Mouse (Mus musculus) thymus, postnatal 10 days (tissue): ENCODE measurements around the gene Hist1h4h.
"Not testable (repeated sequence)": the region's sequence is repeated elsewhere in the genome, so short reads cannot be mapped to it uniquely, and the experiment has no call there.

ENCODE experiments used
- DNase-seq, 2 experiments: peaks; one replicate each; pipeline ENCODE4 v3.0.0; 2021; ENCODE audit warnings: low spot score in 2 of 2

Hist1h4h gene

GRCm38 (mm10) chr13:23575864-23576313 is 45.0 kb downstream of the Hist1h4h start:
- DNase-seq, result not testable (repeated sequence)

DNA sequence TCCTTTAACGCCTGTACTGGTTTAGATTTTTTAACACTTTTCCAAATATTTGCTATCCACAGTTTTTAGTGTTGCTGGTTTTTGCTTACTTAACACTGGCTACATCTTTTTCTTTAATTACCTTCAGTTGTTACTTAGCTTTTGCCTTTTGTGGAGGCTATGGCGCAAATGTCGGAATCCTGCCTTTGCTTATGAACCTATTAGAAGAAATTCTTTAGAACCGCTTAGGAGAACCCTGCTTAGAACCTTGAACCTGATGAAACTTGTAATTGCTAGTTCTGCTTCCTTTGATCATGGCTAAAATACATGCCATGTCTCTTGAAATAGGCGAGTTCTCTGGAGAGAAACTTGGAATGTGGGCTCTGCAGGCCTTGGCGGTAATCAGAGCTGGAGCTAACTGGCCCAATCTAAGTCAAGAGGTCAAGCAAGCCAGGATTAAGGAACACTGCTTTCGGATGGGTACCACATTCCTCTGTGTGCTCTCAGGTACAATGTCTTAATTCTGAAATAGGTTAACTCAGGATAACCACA is 45.6 kb downstream of the Hist1h4h start:
- no peak for DNase-seq

- DNase-seq, result no peak
These were observed 46.2 kb downstream of the Hist1h4h start for GRCm38 (mm10) chr13:23576906-23577639.

- DNase-seq, result no peak
These were observed 47.0 kb downstream of the Hist1h4h start for GRCm38 (mm10) chr13:23577835-23578234.
